Mouse (Mus musculus) v-Abl transformed pro-B cells (cell line): ENCODE measurements around the gene Cyp2g1.
"Not testable (repeated sequence)": the region's sequence is repeated elsewhere in the genome, so short reads cannot be mapped to it uniquely, and the experiment has no call there.

ENCODE experiments used
- in situ Hi-C, 2 experiments: fragments of 400-800 bp; cut with MboI; formaldehyde crosslinking; loops; one replicate each; pipeline ENCODE4 v1.15.1; 2025; ENCODE audit not compliant: unreplicated experiment in 2 of 2

Cyp2g1 gene

GRCm38 (mm10) chr7:26843400-26843799, 34.7 kb downstream of the Cyp2g1 start:
- in situ Hi-C loops, result loop anchor here in 1 of 2 experiments (5.0 kb wide), 1 partner anchor 124 kb away; no protein-coding TSS in a partner anchor

GRCm38 (mm10) chr7:26850063-26850462, 41.4 kb downstream of the Cyp2g1 start:
- in situ Hi-C loops, result not testable (repeated sequence)
